Mouse (Mus musculus): ENCODE measurements around the gene Rnaseh2b. TPM values are rescaled to one million over a fixed set of nuclear protein-coding genes. Genes with fewer than 3 reads are reported as not detected.

Gene Rnaseh2b
- 10 to 100 TPM in 1 of 2 experiments, 1 to 10 TPM in 1; 8.2 to 10.8 TPM for total RNA-seq (2021)
- long read RNA-seq, experiment 1, partial matches to known transcripts: 0 of 8 reads
- long read RNA-seq, experiment 1, other reads (novel, unspliced or antisense): 4 of 8 reads
- long read RNA-seq, experiment 2, partial matches to known transcripts: 0 of 6 reads
- long read RNA-seq, experiment 2, other reads (novel, unspliced or antisense): 2 of 6 reads

DNA sequence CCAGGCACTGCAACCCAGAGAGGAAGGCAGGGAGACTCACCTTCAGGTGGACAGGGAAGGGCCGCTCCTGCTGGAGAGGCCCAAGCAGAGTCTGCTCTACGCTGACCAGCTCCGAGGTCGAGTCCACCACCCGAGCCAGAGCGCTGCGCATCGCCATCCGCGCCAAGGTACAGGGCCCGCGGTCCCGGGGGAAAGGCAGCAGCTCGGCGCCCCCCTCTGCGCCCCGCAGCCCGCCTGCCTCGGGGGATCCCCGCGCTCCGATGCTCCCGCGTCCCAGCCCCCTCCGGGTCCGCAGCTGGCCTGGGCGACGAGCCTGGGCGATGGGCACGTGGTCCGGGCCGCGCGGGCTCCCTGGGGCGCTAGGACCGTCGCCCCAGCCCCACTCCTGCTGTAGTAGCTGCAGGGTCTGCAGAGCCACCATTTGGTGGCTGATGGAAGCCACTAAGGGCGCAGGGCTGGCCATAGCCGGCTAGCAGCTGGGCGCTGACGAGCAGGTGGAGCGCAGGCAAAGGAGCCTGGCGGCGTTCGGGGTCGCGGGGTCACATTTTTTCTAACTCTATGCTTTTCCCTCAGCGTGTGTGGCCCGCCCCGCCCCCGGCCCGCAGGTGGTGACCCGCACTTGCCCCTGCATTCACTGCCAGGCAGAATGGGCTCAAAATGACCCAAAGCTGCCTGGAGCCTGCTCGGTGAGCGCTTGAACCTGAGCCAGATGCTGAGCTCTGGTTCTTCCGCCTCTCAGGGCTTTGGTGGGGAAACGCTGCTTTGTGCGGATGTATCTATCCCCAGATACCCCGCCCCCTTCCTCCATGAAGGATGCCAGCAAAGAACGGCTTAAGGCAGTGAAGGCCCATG, at the start of gene Rnaseh2b, which contains the start of gene Dleu7:
Gene Rnaseh2b (plus strand): TSS at position 102 of the 852 bp plus-strand sequence.
Gene Dleu7 (minus strand): TSS at position 560 of the 852 bp plus-strand sequence.
- peak; percentile 3 to 24 for DNase-seq (ENCODE audit: low spot score in 2 of 2)

DNA sequence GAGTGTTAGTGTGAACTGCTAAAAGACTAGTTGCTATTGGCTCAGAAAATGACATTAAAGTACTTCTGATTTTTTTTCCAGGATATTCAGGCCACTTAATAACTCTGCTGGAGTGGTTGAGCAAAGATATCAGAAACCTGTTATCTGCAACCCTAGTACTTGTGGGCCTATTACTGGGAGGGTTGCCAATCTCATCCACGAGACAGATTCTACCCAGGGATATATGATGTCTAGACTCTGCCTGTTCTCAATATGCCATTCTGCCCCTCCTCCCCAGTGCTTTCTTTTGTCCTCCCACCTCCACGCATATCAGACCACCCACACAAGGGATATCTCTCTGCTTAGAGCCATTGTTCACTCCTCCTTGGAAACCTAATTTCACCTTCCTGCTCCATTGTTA, 48.9 kb upstream of the Rnaseh2b start:
- DNase-seq (ENCODE audit: low spot score in 2 of 2): no peak

DNA sequence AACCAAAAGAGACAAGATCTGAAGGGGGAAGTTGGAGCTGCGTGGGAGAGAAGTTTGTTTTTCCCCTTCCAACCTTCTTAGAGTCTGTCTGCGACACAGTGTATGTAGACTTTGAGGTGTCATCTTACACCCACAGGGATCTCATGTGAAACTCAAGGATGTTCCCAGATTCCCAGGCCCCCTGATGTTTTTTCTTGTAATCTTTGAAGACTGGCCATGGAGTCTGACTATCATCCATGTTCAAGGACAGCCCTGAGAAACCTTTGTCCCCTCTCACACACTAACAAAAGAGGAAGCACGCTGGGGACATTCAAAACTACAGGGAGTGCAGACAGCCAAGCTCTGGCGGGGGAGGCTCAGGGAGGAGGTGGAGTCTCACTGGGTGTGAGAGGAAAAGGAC, 46.8 kb upstream of the Rnaseh2b start:
- DNase-seq (ENCODE audit: low spot score in 2 of 2): no peak

DNA sequence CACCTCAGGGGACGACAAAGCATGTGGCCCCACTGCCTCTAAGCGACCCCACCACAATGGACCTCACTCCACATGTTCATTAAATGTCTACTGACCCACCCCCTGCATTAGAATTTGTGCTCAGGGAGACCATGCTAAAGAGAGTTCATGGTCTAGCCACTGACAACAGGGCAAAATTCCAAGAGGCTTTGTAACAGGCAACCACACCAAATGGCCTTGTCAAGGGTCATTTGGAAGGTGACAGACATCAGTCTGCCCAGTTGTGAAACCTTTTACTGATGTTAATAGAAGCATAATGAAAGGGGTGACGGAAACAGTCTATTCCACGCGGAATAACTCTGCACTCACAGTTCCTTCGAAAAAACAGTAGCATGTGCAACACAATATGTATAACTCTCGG, 44.0 kb upstream of the Rnaseh2b start:
- DNase-seq (ENCODE audit: low spot score in 2 of 2): no peak

DNA sequence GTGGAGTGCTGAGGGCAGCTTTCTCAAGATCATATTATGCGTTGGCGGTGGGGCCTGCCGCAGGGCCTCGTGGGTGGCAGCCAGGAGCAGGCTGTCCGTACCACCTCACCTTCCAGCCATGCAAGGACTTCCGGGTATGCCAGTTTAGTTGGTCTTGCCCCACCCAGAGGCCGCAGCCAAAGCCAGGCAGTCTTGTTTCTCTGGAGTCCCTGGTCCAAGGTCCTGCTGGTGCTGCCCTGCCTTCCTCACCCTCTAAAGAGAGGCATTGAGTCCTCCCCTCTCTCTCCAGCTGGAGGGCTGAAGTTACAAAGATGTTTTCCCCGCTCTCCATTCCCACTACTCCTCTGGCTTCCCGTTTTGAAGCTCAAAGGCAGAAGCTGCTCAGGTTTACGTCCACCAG, 43.6 kb upstream of the Rnaseh2b start:
- DNase-seq (ENCODE audit: low spot score in 2 of 2): no peak

DNA sequence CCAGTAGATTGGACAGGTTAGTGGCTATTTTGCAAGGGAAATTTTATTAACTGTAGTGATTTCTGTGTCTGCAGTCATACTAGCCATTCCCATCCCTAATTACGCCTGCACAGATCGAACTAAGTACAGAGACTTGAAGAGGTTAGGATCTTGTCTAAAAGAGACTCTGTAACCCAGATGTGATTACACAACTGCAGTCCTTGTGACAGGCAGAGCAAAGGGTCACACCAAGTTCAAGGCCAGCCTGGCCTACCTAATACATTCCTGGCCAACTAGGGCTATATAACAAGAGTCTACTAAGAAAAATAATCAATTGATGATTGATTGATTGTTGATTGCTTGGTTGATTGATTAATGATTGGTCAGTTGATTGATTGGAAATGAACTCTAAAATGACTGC, 43.1 kb upstream of the Rnaseh2b start:
- DNase-seq (ENCODE audit: low spot score in 2 of 2): no peak

DNA sequence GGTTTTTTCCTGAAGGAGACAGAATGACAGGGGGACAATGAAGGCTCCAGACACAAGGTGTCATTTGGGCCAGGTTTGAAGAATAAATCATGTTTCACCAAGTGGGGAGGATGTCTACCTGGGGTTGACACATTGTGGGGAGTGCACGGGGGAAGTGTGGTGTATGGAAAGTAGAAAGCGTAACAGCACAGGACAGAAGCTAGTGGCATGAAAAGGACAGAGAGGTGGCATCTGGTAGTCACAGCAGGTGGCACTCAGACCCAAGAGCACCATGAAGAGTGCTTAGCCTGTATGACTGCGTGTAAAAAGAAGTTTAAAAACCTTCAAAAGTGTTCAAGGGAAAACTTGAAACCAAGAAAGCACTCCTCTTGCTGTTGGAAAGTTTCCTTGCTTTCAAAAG, 42.3 kb upstream of the Rnaseh2b start:
- no peak for DNase-seq (ENCODE audit: low spot score in 2 of 2)

DNA sequence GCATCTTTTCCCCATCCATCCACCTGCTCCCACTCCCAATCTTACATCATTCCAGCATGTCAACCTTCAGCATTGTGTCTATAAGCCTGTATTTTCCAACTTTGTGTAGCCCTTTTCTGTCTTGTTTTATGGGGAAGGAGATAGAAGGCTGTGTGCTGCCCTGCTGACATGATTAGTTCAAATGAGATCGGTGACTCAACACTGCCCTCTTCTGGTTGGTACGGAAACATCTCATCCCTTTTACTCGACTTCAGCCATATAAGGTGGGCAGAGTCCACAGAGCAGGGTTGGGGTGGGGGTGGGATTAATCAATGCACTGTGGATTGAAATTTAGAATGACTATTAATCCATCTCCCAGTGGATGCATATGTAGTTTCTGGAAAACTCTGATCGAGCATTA, 40.4 kb upstream of the Rnaseh2b start:
- DNase-seq (ENCODE audit: low spot score in 2 of 2): peak; percentile 55 to 61

DNA sequence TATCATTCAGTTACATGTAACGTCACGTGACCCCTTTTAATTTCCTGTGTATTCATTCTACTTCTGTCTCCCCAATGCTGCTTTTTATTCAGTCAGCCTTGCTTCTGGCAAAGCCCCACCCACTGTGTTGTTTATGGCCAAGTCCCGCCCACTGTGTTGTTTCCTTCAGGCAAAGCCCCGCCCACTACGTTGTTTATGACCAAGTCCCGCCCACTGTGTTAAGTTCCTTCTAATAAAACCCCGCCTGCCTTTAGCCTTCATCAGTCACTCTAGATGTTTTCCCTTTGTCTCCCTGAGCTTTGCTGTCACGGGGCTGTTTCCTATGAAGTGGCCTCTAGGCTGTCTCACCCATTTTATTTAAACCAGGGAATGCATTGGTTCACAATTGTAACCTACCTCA, 38.0 kb upstream of the Rnaseh2b start:
- DNase-seq (ENCODE audit: low spot score in 2 of 2): no peak

DNA sequence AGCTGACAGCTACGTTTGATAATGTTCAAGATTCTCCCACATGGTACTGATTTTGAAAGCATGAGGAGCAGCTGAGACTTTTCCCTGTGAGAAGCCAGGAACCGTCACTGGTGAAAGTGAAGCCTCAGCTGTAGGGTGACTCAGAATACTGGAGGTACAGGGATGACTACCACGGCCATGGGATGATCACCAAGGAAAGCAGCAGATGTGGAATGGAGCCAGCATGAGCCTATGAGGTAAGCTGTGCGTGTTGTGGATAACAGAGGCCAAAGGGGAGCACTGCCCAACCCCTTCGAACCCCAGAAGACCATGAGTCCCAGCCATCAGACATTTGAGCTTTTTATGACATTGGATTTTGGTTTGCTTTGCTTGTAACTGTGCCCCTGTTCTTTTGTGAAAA, 36.3 kb upstream of the Rnaseh2b start:
- no peak for DNase-seq (ENCODE audit: low spot score in 2 of 2)

DNA sequence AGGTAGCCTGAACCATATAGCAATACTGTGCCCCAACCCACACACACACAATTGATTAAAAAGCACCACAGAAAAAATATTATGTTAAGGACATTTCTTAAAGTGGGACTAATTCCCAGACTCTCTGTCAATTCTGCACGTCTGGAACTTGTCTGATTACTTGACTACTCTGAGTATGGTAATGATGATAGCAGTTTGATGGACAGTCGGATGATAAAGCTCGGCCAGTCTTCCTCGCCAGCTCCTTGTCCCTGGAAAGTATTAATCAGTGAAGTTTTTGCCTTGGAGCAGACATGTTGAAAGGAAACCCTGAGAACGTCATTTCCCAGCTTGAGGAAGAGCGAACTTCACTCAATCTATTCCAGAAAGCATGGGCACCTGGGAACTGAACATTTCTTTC, 34.3 kb upstream of the Rnaseh2b start:
- DNase-seq (ENCODE audit: low spot score in 2 of 2): no peak

DNA sequence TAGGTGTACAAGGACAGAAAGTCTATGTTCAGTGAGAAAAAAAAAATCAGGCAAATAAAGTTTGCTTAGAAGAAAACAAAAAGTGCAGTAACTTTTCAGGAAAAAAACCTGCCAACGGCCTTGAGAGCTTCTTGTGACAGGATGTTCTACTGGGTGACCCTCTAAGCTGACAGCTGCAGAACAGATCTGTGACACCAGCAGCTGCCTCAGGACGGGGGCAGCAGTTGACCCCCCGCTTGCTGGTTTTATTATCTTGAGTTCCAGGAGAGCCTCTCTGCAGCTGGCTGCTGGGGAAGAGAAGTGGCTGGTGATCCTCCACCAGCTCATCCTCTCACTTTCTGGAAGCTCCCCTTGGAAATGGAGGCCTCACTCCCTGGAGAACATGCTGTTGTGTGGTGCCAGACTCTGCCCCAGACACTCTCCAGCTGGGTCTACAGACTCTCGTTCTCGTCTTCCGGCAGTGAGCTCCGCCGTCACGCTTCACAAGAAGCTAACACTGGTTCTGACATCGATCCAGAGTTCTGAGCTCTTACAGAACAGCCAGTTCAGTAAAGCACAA, 33.3 kb upstream of the Rnaseh2b start:
- DNase-seq (ENCODE audit: low spot score in 2 of 2): no peak

DNA sequence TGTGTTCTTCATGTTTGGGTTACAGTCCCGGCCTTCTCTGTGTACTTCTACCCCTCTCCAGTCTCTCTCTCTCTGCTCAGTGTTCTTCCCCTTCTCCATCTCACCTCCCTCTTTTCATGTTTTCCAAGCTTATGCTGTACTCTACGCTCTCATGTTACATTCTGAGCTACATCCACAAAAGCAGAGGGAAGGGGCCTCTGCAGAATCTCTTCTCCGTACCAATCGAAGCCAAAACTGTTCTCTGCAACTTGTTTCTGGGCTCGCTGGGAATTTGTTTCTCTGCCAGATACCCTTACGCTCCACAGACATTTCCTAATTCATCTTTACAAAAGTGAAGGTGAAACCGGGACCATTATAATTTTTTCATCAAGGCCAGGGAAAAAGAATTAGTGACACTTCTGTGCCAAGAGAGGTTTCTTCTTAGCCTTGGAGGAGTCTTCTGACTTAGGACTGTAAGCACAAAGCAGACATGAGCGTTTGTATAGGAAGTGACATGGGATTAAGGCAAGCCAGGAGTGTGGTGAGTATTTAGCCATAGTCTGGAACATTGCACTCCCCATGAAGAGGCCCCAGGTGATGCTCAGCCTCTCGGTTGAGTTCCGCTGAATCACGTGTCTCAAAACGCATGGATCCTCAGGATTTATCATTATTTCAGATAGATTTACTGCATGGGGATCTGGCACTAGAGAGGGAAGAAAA, 21.5 kb upstream of the Rnaseh2b start:
- DNase-seq (ENCODE audit: low spot score in 2 of 2): no peak

DNA sequence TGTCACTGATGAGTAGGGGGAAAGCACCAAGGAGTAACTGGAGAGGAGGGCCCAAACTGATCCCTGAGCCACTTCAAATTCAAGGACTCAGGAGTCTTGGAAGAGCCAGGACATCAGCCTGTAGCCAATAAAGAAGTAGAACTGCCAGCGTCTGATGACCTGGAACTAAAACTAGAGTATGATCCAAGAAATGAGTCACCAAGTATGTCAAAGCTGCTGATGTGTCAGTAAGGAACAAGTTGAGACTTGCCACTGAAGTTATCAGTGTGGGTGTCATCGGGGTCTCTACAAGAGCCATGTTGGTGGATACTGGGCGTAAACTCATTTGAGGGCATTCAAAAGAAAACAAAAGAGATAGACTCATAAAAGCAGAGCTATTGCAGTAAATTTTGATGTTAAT, 18.8 kb upstream of the Rnaseh2b start:
- no peak for DNase-seq (ENCODE audit: low spot score in 2 of 2)

DNA sequence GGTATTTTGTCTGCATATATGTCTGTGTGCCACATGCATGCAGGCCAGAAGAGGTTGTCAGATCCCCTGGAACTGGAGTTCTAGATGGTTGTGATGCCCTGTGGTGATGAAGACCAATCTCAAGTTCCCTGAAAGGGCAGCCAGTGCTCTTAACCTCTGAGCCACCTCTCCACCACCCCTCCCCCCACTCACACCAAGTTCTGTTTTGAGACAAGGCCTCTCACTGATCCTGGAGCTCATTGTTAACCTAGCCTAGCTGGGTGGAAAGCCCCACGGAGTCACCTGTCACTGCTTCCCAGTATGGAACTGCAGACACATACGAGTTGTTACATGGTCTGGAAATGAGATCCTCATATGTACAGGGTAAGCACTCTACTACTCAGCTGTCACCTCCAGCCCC, 9.4 kb upstream of the Rnaseh2b start:
- DNase-seq (ENCODE audit: low spot score in 2 of 2): no peak

DNA sequence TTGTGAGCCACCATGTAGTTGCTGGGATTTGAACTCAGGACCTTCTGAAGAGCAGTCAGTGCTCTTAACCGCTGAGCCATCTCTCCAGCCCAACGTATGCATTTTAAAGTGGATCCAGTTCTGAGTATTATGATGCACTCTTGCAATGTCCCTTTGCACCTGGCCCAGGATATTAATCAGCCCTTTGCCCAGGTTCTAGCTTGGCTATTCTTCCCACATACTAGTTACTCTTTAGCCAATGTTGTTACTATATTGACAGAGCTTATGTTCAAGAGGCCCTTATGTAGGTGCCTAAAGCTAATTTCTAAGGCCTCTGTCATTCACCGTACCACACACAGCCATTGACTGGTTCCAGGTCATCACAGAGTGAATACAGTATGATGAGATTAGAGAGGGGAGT, 3.7 kb upstream of the Rnaseh2b start:
- DNase-seq (ENCODE audit: low spot score in 2 of 2): no peak

DNA sequence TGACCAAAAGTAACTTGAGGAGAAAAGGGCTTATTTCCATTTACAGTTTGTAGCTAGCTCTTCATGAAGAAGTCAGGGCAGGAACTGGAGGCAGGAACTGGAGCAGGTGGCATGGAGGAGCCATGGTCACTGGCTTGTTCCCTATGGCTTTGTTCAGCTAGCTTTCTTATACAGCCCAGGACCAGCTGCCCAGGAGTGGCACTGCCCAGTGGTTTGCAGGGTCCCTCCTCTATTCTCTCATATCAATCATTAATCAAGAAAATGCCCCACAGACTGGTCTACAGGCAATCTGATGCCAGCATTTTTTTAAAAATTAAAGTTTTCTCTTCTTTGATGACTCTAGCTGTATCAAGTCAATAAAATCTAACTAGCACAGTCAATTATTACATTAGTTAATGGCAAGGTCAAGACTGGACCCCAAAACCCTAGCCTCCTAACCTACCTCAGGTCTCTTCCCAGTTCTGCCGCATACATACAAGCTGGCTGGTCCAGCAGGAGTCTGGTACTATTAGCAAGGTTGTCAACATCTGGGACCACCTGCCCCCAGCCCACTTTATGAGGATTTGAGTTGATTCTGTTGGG, 892 bp upstream of the Rnaseh2b start:
- no peak for DNase-seq (ENCODE audit: low spot score in 2 of 2)

DNA sequence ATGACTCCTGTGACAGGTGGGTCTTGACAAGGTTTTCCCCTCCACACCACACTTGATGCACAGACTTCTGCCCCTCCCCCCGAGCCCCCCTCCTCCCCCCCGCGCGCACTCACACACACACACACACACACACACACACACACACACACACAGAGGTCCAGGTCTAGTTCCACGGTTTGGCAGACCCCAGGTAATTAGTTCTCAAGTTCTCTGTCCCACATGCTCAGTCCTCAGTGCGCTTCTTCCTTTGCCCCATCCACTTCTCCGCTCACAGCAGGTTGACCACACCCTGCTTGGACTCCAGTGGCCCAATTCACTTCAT, 262 bp upstream of the Rnaseh2b start:
- DNase-seq (ENCODE audit: low spot score in 2 of 2): no peak

DNA sequence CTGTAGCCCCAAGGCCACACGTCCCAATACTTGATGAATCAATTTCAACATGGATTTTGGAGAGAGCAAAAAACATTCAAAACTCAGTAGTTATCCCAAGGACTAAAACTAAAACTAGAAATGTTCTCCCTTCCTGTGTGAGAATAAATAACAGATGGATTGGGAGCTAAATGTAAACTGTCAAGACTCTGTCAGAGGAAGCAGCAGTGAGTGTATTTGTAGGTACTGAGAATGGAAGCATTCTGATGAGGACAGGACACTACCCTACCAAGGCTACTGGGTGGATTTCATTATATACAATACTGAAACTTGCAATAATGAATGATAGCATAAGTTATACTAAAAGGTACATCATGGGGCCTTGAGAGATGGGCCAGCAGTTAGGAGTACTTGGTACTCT, 6.4 kb downstream of the Rnaseh2b start:
- DNase-seq (ENCODE audit: low spot score in 2 of 2): no peak

DNA sequence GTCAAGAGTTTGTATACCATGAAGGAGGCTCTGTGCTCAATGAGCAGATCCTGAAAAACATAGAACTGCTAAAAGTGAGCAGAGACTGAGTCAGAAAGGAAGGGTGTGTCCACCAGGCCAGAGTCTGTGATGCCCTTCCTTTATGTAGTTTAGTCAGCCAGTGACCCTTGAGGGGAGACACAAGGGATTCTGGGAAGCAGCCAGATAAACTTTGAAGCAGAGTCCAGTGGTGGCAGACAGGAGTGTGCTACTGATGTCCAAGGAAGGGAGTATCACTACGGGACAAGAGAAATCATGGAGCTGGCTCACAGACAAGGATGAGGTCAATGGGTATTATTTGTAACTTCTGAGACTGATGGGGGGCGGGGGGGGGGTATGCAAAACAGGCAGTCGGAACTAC, 7.6 kb downstream of the Rnaseh2b start:
- no peak for DNase-seq (ENCODE audit: low spot score in 2 of 2)

DNA sequence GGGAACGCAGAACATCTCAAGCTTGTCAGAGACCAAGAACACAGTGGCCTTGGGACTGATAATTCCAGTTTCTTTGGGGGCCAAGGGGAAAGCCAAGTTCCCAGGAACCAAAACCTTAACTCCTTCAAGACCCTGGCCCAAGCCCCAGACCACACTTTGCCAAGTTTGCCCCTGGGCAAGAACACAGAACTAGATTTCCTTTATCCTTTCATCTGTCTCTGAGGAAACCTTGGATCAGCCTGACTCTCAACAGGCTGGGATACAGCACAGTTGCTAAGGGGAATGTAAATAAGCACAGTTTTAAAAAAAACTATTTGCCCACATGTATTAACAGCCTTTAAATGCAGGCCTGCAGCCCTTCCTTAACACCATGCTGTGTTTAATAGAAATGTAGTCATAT, 15.2 kb downstream of the Rnaseh2b start:
- no peak for DNase-seq (ENCODE audit: low spot score in 2 of 2)

DNA sequence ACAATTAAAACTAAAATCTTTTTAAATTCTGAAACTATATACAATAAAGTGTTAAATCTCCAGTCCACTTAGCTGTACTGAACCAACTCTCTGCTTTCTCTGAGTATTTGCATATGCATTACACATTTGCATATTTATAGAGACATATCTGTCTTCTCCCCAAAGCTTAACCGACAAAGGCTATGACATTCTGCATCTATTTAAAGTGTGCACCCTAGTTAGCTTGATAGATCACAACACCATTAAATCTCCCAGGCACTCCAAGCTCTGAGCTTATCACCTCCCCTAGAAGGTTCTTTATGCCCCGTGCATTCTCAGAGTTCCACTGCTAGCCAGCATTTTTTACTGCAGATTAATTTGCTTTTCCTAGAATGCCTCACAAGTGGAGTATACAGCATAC, 16.6 kb downstream of the Rnaseh2b start:
- DNase-seq (ENCODE audit: low spot score in 2 of 2): no peak
